Comparison of ENCODE assay signal across 8 mouse cellular contexts in genomic region chr5:106925488-106926368, GRCm38 (mm10). TPM values are rescaled to one million over a fixed set of nuclear protein-coding genes. Genes with fewer than 3 reads are reported as not detected.
DNase-seq lines count a peak whose midpoint lies in the region; ATAC-seq and TF ChIP-seq lines count a peak whose summit lies in the region.

TSS of gene Hfm1 (minus strand) at chr5:106926321.

- ATAC-seq in lung, embryonic 14.5 days (ENCODE audit: insufficient read depth) = peak; percentile 94

- 1% methylated on average over 56 of the region's 76 CpGs for WGBS in forebrain, embryonic 10.5 days
- 2% methylated on average over 69 of the region's 76 CpGs for WGBS in lung, embryonic 14.5 days

- peak within 1 kb of the TSS; percentile 63 for H3K9ac ChIP-seq in lung, embryonic 14.5 days

- peak within 1 kb of the TSS; percentile 84 for H3K4me2 ChIP-seq in lung, embryonic 14.5 days

- TF ChIP-seq CTCF in E14TG2a.4 (conservative IDR thresholded peaks at IDR 0.05; ENCODE audit: low read length) = no peak
- TF ChIP-seq CTCF in lung, embryonic 14.5 days (IDR thresholded peaks at IDR 0.05; ENCODE audit: low read depth) = no peak

- H3K27ac ChIP-seq in forebrain, embryonic 10.5 days = peak within 1 kb of the TSS; percentile 97
- no peak within 1 kb of the TSS for H3K27ac ChIP-seq in lung, embryonic 14.5 days (ENCODE audit: low read depth)

- H3K4me3 ChIP-seq in E14TG2a.4 (replicated peaks; ENCODE audit: low read length) = peak within 1 kb of the TSS; percentile 75
- H3K4me3 ChIP-seq in forebrain, embryonic 10.5 days = peak within 1 kb of the TSS; percentile 83
- peak within 1 kb of the TSS; percentile 54 for H3K4me3 ChIP-seq in lung, embryonic 14.5 days (ENCODE audit: low read depth, low read length)

- H3K4me1 ChIP-seq in E14TG2a.4 (replicated peaks; ENCODE audit: low read depth, low read length) = no peaks in the 10 kb centered on the region; the same call in 1 of the 2 replicates
- H3K4me1 ChIP-seq in forebrain, embryonic 10.5 days = peaks cover 14% of the 10 kb centered on the region
- H3K4me1 ChIP-seq in lung, embryonic 14.5 days (ENCODE audit: insufficient read depth) = no peaks in the 10 kb centered on the region

- H3K36me3 ChIP-seq in E14TG2a.4 (ENCODE audit: insufficient read depth, low read length) = no peaks in the 10 kb centered on the region
- peaks cover 8% of the 10 kb centered on the region; the same call in 1 of the 2 replicates for H3K36me3 ChIP-seq in forebrain, embryonic 10.5 days (replicated peaks)
- H3K36me3 ChIP-seq in lung, embryonic 14.5 days (ENCODE audit: insufficient read depth) = no peaks in the 10 kb centered on the region

- H3K27me3 ChIP-seq in E14TG2a.4 (ENCODE audit: insufficient read depth, low read length) = peaks cover 8% of the 10 kb centered on the region
- 0 out of 2 replicates have a peak, but pooled peaks cover 3% of the 10 kb centered on the region for H3K27me3 ChIP-seq in forebrain, embryonic 10.5 days (ENCODE audit: poor library complexity, severe bottlenecking)
- no peaks in the 10 kb centered on the region for H3K27me3 ChIP-seq in lung, embryonic 14.5 days (ENCODE audit: insufficient read depth, low read length)

- peak; percentile 46 for DNase-seq in c-Kit-positive CD71-positive TER-119-negative erythroid progenitor cells, embryonic 14.5 days (ENCODE audit: low read depth)
- DNase-seq in forebrain, embryonic 10.5 days (ENCODE audit: extremely low spot score, low spot score) = peak; percentile 72
- peak; percentile 53 for DNase-seq in heart, postnatal 4 days
- DNase-seq in layer of hippocampus, adult 9-11 months = peak; percentile 37
- DNase-seq in lung, embryonic 14.5 days = peak; percentile 77
- peak; percentile 46 for DNase-seq in ovary, postnatal 14 days (ENCODE audit: low spot score)
- peak; percentile 71 for DNase-seq in thymus, postnatal 14 days

- no peaks in the 10 kb centered on the region for H3K9me3 ChIP-seq in E14TG2a.4 (ENCODE audit: low read length)
- H3K9me3 ChIP-seq in forebrain, embryonic 10.5 days = no peaks in the 10 kb centered on the region
- no peaks in the 10 kb centered on the region for H3K9me3 ChIP-seq in lung, embryonic 14.5 days (ENCODE audit: low read depth, low read length)

RNA-seq across cellular contexts. Expression of gene Hfm1, which starts in this region (rescaled TPM):
- 3.9 and 5.1 TPM in 2 replicates for polyA plus RNA-seq in forebrain, embryonic 10.5 days (2016; fragmentation: Nextera tagmentation; extraction: Ambion mirVana)
- under 1 TPM in 1 of 2 experiments, not detected in 1; 0.34 TPM for total RNA-seq in heart, postnatal 4 days (2021)
- polyA plus RNA-seq in lung, embryonic 14.5 days (2014; fragmentation: Nextera tagmentation; extraction: Ambion mirVana) = 0.58 and 0.84 TPM in 2 replicates

Comparison
In these comparisons a context has a peak if more than half of its experiments do, and no peak if none do; other contexts are left out.
1. Peak in DNase-seq in heart, postnatal 4 days; RNA of the gene not detected or under 1 TPM.
2. Peak in DNase-seq, ATAC-seq, H3K4me3 ChIP-seq, H3K9ac ChIP-seq and H3K4me2 ChIP-seq in lung, embryonic 14.5 days; RNA of the gene not detected or under 1 TPM.